Mouse (Mus musculus) frontal cortex, adult 2 months (tissue): Measurements from ENCODE around the gene E2f4. TPM values are rescaled to one million over a fixed set of nuclear protein-coding genes. Genes with fewer than 3 reads are reported as not detected.
A peak's percentile ranks its signal among the peaks of the same experiment; 100 is the strongest.

Source experiments
- DNase-seq, 2 experiments: peaks; one replicate each; pipeline ENCODE4 v3.0.0; 2022; ENCODE audit warnings: low spot score in 1 of 2; ENCODE audit errors: extremely low spot score in 1 of 2
- polyA plus RNA-seq: library from polyadenylated mRNA; depleted of rRNA; stranded (reverse); fragments of >200 nt; gene quantifications from 2 replicates; pipeline ENCODE4 v1.2.3, GENCODE M21; 2012; rRNA removed

The E2f4 gene
- 59.9 and 67.7 TPM in 2 replicates for polyA plus RNA-seq

GRCm38 (mm10) chr8:105297511-105298192 lies at the start of gene E2f4:
E2f4 (plus strand) TSS chr8:105297663.
- peak; percentile 81 to 96 for DNase-seq

GRCm38 (mm10) chr8:105251954-105252353 lies 45.5 kb upstream of the E2f4 start:
- no peak for DNase-seq

GRCm38 (mm10) chr8:105252680-105253537 lies 44.6 kb upstream of the E2f4 start:
- DNase-seq = no peak

- no peak for DNase-seq
Observed at GRCm38 (mm10) chr8:105253766-105254151, 43.7 kb upstream of the E2f4 start.

DNA sequence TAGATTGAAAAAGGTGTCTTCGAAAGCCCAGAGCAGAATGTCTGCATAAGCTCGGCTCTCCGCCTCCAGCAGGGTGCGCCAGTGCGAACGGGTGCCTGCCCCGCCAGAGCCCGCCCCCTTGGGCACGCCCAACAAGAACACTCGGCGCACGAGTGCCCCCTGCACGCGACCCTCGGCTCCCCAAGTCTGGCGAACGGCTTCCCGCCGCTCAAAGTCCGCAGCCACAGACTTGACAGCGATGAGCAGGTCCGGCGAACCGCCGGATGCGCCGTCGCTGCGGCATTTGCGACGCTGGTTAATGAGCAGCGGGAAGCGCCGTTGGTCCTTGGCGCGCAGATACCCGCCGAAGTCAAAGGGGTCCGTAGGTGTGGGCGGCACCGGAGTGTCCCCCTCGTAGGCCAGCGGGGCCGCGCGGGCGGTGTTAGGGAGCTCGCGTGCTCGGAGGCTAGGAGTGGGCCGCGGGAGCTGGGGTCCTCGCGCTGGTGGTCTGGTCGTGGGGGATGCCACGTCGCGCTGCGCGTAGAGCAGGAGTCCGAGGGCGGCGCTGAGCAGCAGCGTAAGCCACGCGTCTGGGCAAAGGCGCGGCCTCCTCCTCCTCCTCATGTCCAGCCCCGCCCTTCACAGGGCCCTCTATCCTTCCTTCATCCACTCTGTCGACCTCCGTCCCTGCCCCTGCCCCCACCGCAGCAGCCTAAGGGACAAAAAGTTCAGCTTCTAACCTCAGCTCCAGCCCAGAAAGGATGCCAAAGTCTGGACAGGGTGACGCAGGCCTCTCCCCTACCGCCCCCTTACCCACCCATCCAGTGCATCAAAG lies 43.1 kb upstream of the E2f4 start:
- peak; percentile 68 to 92 for DNase-seq

DNA sequence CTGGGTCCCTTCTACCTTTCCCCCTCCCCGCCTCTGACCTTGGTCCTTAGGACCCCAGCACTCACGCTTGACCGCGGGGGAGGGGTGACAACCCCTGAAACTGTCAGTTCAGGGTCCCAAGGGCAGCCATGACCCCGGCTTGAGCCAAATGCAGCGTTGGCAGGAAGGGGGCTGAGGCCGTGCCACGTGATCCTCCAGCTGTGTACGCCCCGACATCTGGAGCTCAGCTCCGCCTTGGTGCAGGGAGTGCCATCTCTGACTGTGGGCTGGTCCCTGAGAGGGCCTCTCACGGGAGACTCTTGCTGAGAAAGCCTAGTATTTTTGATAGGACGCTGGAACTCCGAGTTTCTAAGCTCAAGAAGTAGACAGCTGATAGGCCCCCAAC lies 42.5 kb upstream of the E2f4 start, which contains the start of gene B3gnt9:
TSS of gene B3gnt9 (minus strand) at position 188 of the 385 bp plus-strand sequence.
- no peak for DNase-seq

DNA sequence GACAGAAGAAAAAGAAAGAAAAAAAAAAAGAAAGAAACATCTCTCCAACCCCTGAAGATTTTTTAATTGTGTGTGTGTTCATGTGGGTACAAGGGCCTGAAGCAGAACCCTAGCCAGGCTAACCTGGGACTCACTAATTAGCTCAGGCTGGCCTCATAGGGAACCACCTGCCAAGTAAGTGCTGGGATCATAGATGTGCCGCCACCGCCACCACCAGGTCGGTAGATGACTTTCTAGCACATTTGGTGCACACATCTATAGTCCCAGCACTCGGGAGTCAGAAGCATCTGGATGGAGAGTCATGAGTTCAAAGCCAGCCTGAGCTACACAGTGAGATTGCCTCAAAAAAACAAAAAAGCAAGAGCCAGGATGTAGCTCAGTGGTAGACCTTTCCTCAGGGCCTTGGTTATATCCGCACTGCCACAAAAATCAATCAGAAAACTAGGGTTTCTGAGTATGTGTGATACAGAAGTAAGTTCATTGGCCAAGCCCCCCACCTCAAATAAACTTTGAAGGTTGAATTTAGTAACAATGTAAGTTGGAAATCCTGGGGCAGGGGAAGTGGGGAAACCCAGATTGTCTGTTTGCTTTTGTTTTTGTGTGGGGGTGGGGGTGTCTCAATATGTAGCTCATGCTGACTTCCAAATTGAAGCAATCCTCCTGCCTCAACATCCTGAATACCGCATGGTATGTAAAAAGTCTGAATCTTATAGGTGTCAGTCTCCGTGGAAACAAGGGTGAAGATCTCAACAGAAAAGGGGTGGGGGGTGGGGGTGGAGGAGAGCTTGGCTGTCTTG lies 39.9 kb upstream of the E2f4 start:
- no peak for DNase-seq

DNA sequence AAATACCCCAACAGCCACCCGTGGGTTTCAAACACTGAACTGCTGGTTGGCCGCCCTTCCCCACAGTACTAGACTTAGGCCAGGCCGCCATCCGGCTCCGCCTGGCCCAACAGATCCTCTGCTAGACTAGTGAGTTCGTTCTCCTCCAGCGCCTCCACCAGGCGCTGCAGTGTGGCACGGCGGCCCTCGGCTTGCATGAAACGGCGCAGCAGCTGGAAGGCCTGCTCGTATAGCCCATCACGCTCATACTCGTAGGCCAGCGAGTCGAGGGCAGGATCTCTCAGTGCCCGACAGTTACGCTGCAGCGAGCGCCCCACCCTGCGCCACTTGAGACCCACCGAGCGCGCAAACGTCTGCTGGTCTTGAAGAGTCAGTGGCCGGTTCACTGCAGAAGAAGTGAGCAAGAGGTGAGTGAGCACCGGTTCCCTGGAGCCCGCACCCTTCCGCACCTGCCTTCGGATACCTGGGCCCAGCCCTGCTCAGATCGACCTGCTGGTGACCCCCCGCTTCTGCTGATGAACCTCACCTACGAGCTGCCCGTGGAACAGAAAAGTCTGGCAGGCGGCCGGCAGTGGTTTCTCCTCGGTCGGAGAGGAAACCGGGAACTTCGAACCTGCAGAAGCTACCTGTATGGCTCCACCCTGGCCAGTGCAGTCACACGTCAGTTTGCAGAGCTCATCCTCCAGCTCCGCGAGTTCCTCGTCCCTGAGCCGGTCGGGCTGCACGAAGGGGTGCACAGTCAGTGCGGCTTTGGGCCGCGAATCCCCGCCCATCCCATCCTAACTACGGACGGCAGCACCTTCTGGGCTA lies 38.3 kb upstream of the E2f4 start:
- no peak for DNase-seq

- peak in 1 of 2 experiments; percentile 72 for DNase-seq
Observed at GRCm38 (mm10) chr8:105259721-105260320, 37.6 kb upstream of the E2f4 start.

- no peak for DNase-seq
Observed at GRCm38 (mm10) chr8:105260371-105261099, 36.9 kb upstream of the E2f4 start.

DNA sequence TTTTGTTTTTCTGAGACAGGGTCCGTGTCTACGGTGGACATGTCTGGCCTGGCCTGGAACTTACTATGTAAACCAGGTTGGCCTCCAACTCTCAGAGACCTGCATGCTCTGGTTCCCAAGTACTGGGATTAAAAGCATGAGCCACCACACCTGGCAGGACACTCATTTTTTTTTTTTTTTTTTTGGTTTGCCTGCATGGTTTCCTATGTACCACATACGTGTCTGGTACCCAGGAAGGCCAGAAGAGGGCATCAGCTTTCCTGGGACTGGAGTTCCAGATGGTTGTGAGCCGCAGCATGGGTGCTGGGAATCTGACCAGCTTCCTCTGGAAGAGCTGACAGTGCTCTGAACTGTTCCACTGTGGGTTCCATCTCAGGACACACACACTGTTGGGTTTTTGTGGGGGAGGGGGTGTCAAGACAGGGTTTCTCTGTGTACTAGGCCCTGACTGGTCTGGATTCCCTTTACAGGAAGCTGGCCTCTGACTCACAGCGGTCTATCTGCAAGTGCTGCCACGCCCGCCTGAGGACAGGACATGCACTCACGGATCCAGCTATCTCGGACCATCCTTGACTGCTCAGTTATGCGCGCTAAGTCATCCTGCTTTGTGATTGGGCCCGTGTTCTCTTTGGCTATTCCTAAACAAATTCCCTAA lies 36.0 kb upstream of the E2f4 start:
- no peak for DNase-seq

- no peak for DNase-seq
Observed at GRCm38 (mm10) chr8:105263244-105263912, 34.1 kb upstream of the E2f4 start.

DNA sequence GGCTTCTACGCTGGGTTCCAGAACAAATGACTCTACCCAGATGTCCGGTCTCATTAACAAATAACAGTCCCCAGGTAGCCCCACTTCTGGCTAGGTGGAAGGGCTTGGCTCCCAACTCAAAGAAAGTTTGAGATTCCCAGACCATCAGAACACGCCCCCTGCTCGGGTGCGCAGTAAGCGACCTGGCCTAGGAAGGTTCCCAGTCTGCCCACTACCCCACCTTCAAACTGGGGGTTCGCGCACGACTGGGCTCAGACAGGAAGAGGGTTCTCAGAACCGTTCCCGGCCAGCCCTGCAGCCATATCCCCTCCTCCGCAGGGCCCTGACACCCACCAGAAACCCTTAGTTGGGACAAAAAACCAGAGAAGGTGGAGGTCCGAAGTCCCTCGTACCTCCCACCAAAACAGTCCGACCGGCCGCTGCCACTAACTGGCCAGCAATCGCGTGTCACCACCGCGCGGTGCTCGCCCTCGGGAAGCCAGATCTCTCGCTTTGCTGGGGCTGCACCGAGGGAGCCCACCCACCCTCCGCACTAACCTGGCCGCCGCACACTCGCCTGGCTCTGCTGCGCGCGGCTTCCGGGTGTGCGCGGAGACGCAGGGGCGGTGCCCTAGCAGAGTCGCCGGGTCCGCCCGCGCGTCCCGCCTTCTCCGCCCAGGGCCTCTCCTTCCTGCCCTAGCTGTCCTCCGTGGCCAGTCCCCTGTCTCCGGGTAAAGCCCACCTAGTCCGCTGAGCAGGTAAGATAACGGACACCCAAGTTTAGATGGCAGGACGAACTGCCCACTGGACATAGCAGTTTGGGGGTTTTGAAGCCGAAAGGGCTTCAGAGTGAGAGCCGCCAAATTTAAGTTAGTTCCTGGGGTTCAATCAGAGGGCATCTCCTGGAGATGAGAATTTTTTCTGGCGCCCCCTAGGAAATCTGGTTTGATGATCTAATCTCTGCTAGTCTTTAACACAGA lies 33.2 kb upstream of the E2f4 start, which contains the start of the genes Tradd and Fbxl8:
TSS of gene Tradd (minus strand) at position 586 of the 959 bp plus-strand sequence.
TSS of gene Fbxl8 (plus strand) at position 625 of the 959 bp plus-strand sequence.
- no peak for DNase-seq

GRCm38 (mm10) chr8:105265128-105265527 lies 32.3 kb upstream of the E2f4 start:
- no peak for DNase-seq

- DNase-seq = no peak
Observed at GRCm38 (mm10) chr8:105266775-105267174, 30.7 kb upstream of the E2f4 start.
